Mouse (Mus musculus): Measurements from ENCODE around the gene Calm3. TPM values are rescaled to one million over a fixed set of nuclear protein-coding genes. Genes with fewer than 3 reads are reported as not detected.
"Not testable (repeated sequence)": the region's sequence is repeated elsewhere in the genome, so short reads cannot be mapped to it uniquely, and the experiment has no call there.

The Calm3 gene
- 210 and 222 TPM in 2 replicates for polyA plus RNA-seq (2012; ENCODE audit: insufficient read depth, insufficient read length, missing spikeins)

DNA sequence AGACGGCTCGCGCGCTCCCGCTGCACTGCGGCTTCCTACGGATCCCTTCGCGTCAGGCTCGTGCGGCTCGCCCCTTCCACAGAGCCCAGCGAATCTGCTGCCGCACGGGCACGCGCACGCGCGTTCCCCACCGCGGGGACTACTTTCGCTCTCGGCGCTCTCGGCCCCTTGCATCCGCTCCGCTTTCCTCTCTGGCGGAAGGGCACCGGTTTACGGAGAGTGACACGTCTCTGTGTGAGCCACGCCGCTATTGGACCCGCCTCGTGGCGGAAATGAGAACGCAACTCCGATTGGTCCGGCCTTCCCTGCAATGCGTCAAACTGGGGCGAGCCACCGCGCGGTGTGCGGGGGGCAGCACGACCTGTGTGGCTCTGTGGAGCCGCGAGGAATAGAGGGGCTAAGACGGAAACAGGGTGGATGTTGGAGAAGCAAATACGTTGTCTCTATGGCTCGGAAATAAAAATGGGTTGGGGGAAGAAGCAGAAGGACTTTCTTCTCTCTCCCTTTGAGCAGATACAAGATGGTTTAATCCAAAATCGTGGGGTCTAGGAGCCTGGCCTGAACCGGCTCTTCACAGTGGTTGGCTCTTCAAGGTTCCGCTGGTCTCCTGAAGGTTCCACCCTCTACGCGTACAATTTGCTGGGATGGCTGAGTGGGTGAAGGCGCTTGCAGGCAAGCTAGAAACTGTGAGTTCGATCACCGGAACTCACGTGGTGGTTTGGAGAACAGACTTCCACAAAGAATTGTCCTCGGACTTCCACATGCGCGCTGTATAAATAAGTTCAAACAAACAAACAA is at the start of gene Calm3:
Gene Calm3 (minus strand): TSS at position 78 of the 798 bp plus-strand sequence.
- Histone ChIP-seq H3K4me1 (ENCODE audit: control insufficient read depth, insufficient read depth, insufficient read length, low read length) (peaks cover 7% of the 10 kb centered on the region), H3K27ac (replicated peaks; ENCODE audit: low read depth, low read length) (peak within 1 kb of the TSS; percentile 99), H3K4me3 (ENCODE audit: insufficient read depth, low read depth, low read length) (peak within 1 kb of the TSS; percentile 91)

GRCm38 (mm10) chr7:16971160-16971559 is 47.2 kb upstream of the Calm3 start:
- Histone ChIP-seq H3K4me1 (ENCODE audit: control insufficient read depth, insufficient read depth, insufficient read length, low read length) (no peaks in the 10 kb centered on the region), H3K27ac (replicated peaks; ENCODE audit: low read depth, low read length) (no peak overlapping the region), H3K4me3 (ENCODE audit: insufficient read depth, low read depth, low read length) (no peak overlapping the region)

- Histone ChIP-seq H3K27ac (replicated peaks; ENCODE audit: low read depth, low read length) (no peak overlapping the region), H3K4me1 (ENCODE audit: control insufficient read depth, insufficient read depth, insufficient read length, low read length) (no peaks in the 10 kb centered on the region), H3K4me3 (ENCODE audit: insufficient read depth, low read depth, low read length) (no peak overlapping the region)
Measured at GRCm38 (mm10) chr7:16968414-16968813, 44.5 kb upstream of the Calm3 start.

DNA sequence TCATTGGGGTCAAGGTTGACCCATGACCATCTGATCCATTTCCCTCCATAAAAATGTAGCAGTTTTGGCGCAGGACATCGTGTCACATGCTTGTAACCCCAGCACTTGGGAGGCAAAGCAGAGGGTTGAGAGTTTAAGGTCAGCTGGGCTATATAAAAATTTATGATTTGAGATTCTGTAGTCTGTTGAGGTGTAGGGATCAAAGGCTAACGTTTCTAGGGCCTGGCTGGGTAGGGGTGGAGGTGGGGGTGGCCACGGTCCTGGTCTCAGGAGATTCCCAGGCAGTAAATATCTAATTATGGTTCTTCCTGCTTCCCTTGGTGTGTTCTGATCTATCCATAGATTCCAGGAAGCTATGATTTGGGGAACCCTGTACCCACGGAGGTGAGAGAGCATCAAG is 37.8 kb upstream of the Calm3 start:
- no peak overlapping the region for H3K4me3 ChIP-seq (ENCODE audit: insufficient read depth, low read depth, low read length)

DNA sequence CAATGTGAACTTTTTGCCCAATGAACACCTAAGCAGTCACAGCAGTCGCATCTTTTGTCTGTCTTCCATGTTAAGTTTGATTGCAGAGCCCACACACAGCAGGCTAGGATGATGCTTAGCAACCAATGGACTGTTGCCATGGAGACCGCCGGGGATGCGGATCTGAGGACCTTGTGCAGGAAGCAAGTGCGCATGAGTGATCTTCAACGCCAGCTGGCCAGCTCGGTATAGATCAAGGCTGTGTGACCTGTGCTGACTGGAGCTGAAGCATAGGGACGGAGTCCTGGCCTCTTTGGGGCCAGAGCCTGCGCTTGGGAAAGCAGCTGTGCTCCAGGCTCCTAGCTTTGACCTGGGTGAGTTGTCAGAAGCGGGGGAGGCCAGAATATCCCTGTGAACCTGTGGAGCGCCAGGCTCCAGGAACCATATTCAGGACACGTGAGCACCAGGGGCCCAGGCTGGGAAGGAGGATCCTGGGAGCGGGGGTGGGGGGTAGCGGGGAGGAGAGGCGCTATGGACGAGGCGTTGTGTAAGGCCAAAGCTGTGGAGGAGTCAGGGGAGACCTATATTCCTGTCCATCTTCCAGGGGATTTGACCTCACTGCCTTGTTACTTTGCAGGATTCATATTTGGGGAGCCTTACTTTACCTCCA is 35.7 kb upstream of the Calm3 start, which contains the start of gene Pnmal1:
Gene Pnmal1 (plus strand): TSS at position 141 of the 649 bp plus-strand sequence.
- Histone ChIP-seq H3K4me1 (ENCODE audit: control insufficient read depth, insufficient read depth, insufficient read length, low read length) (no peaks in the 10 kb centered on the region), H3K4me3 (ENCODE audit: insufficient read depth, low read depth, low read length) (no peak within 1 kb of the TSS), H3K27ac (replicated peaks; ENCODE audit: low read depth, low read length) (no peak within 1 kb of the TSS)

More for the DNA sequence above, 37.8 kb upstream of the Calm3 start:
- Histone ChIP-seq H3K27ac (replicated peaks; ENCODE audit: low read depth, low read length) (no peak overlapping the region), H3K4me1 (ENCODE audit: control insufficient read depth, insufficient read depth, insufficient read length, low read length) (no peaks in the 10 kb centered on the region)

- H3K4me1 ChIP-seq (ENCODE audit: control insufficient read depth, insufficient read depth, insufficient read length, low read length): no peaks in the 10 kb centered on the region
- H3K27ac ChIP-seq (replicated peaks; ENCODE audit: low read depth, low read length): no peak overlapping the region
- no peak overlapping the region for H3K4me3 ChIP-seq (ENCODE audit: insufficient read depth, low read depth, low read length)
Measured at GRCm38 (mm10) chr7:16956410-16957265, 32.7 kb upstream of the Calm3 start.

DNA sequence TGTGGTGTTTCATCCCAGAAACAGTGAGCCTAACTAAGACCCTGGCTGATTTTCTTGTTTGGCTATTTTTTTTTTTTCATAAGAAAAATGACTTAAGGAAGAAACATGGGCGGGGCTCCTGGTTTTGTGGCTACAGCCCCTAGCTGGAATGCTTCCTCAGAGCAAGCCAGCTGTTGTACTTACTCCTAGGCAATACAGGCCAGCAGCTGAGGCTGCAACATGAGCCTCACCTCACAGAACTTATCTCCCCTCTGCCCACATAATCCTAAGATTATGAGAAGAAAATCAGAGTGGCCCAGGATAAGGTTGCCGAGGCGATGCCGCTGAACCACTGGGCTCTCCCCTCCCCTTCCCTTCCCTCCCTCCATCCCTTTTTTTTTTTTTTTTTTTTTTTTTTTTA is 31.8 kb upstream of the Calm3 start:
- H3K4me1 ChIP-seq (ENCODE audit: control insufficient read depth, insufficient read depth, insufficient read length, low read length): no peaks in the 10 kb centered on the region
- H3K27ac ChIP-seq (replicated peaks; ENCODE audit: low read depth, low read length): no peak overlapping the region
- H3K4me3 ChIP-seq (ENCODE audit: insufficient read depth, low read depth, low read length): no peak overlapping the region

DNA sequence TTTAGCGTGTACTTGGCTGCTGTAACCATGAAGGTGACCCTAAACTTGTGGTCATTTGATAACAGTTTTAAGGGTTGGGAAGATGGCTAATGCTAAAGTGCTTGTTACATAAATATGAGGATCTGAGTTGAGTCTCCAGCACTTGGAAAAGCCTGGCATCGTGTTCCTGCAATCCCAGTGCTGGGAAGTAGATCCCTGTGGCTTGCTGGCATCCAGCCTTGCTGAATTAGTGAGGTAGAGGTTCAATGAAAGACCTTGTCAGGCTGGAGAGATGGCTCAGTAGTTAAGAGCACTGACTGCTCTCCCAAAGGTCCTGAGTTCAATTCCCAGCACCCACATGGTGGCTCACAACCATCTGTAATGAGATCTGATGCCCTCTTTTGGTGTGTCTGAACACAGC is 29.9 kb upstream of the Calm3 start:
- H3K27ac ChIP-seq (replicated peaks; ENCODE audit: low read depth, low read length); H3K4me3 ChIP-seq (ENCODE audit: insufficient read depth, low read depth, low read length); H3K4me1 ChIP-seq (ENCODE audit: control insufficient read depth, insufficient read depth, insufficient read length, low read length): not testable (repeated sequence)

- H3K27ac ChIP-seq (replicated peaks; ENCODE audit: low read depth, low read length): no peak overlapping the region
- no peak overlapping the region for H3K4me3 ChIP-seq (ENCODE audit: insufficient read depth, low read depth, low read length)
- no peaks in the 10 kb centered on the region for H3K4me1 ChIP-seq (ENCODE audit: control insufficient read depth, insufficient read depth, insufficient read length, low read length)
Measured at GRCm38 (mm10) chr7:16950861-16951635, 27.1 kb upstream of the Calm3 start.

GRCm38 (mm10) chr7:16949908-16950841 is 26.3 kb upstream of the Calm3 start:
- Histone ChIP-seq H3K27ac (replicated peaks; ENCODE audit: low read depth, low read length) (no peak overlapping the region), H3K4me3 (ENCODE audit: insufficient read depth, low read depth, low read length) (0 out of 2 replicates have a peak overlapping the region, but pooled peaks have one; percentile 24), H3K4me1 (ENCODE audit: control insufficient read depth, insufficient read depth, insufficient read length, low read length) (no peaks in the 10 kb centered on the region)

GRCm38 (mm10) chr7:16948923-16949458 is 25.1 kb upstream of the Calm3 start:
- Histone ChIP-seq H3K27ac (replicated peaks; ENCODE audit: low read depth, low read length) (no peak overlapping the region), H3K4me1 (ENCODE audit: control insufficient read depth, insufficient read depth, insufficient read length, low read length) (no peaks in the 10 kb centered on the region), H3K4me3 (ENCODE audit: insufficient read depth, low read depth, low read length) (no peak overlapping the region)

- Histone ChIP-seq H3K4me1 (ENCODE audit: control insufficient read depth, insufficient read depth, insufficient read length, low read length) (no peaks in the 10 kb centered on the region), H3K27ac (replicated peaks; ENCODE audit: low read depth, low read length) (no peak overlapping the region), H3K4me3 (ENCODE audit: insufficient read depth, low read depth, low read length) (no peak overlapping the region)
Measured at GRCm38 (mm10) chr7:16947959-16948361, 24.0 kb upstream of the Calm3 start.

- Histone ChIP-seq H3K4me3 (ENCODE audit: insufficient read depth, low read depth, low read length) (no peak overlapping the region), H3K27ac (replicated peaks; ENCODE audit: low read depth, low read length) (no peak overlapping the region), H3K4me1 (ENCODE audit: control insufficient read depth, insufficient read depth, insufficient read length, low read length) (no peaks in the 10 kb centered on the region)
Measured at GRCm38 (mm10) chr7:16947349-16947895, 23.5 kb upstream of the Calm3 start.

All from brown adipose tissue, adult 24 weeks (tissue).